8 mouse cellular contexts compared by ENCODE assay signal in genomic region chrX:20920249-20920843, GRCm38 (mm10). TPM values are rescaled to one million over a fixed set of nuclear protein-coding genes. Genes with fewer than 3 reads are reported as not detected.
A peak's percentile ranks its signal among the peaks of the same experiment; 100 is the strongest.
DNase-seq lines count a peak whose midpoint lies in the region; ATAC-seq and TF ChIP-seq lines count a peak whose summit lies in the region.

No protein-coding gene starts in this region.

- H3K4me2 ChIP-seq in heart, postnatal 0 days (ENCODE audit: low read depth, low read length) = peak overlapping the region; percentile 64

- H3K27me3 ChIP-seq in megakaryocyte, embryonic 14.5 days (replicated peaks) = peaks cover 47% of the 10 kb centered on the region
- H3K27me3 ChIP-seq in heart, postnatal 0 days (ENCODE audit: control insufficient read depth, insufficient read depth, low read length) = peaks cover 18% of the 10 kb centered on the region; the same call in 1 of the 2 replicates

- peaks cover 7% of the 10 kb centered on the region; the same call in 1 of the 2 replicates for H3K9me3 ChIP-seq in megakaryocyte, embryonic 14.5 days
- no peaks in the 10 kb centered on the region for H3K9me3 ChIP-seq in heart, postnatal 0 days (replicated peaks; ENCODE audit: control insufficient read depth, low read length)

- no peak for ATAC-seq in megakaryocyte, adult 5-6 weeks (ENCODE audit: poor library complexity, severe bottlenecking)
- ATAC-seq in heart, postnatal 0 days (ENCODE audit: insufficient read depth, low read depth) = peak; percentile 6; the same call in 1 of the 2 replicates

- H3K4me1 ChIP-seq in megakaryocyte, embryonic 14.5 days = peaks cover 13% of the 10 kb centered on the region
- H3K4me1 ChIP-seq in heart, postnatal 0 days (ENCODE audit: control insufficient read depth, insufficient read depth) = no peaks in the 10 kb centered on the region

- H3K4me3 ChIP-seq in megakaryocyte, embryonic 14.5 days (replicated peaks) = peak overlapping the region; percentile 91
- peak overlapping the region; percentile 36 for H3K4me3 ChIP-seq in heart, postnatal 0 days (ENCODE audit: low read depth, low read length)

- H3K36me3 ChIP-seq in megakaryocyte, embryonic 14.5 days (replicated peaks; ENCODE audit: low read length) = peaks cover 6% of the 10 kb centered on the region
- no peaks in the 10 kb centered on the region for H3K36me3 ChIP-seq in heart, postnatal 0 days (replicated peaks; ENCODE audit: control insufficient read depth, insufficient read depth, low read length)

- no peak for TF ChIP-seq CTCF in heart, postnatal 0 days (IDR thresholded peaks at IDR 0.05; ENCODE audit: low read depth)

- H3K27ac ChIP-seq in heart, postnatal 0 days (ENCODE audit: low read depth) = no peak overlapping the region

- no peak overlapping the region for H3K9ac ChIP-seq in heart, postnatal 0 days (replicated peaks; ENCODE audit: low read depth, low read length)

- 22% methylated on average over 36 of the region's 49 CpGs for WGBS in heart, postnatal 0 days

- TF ChIP-seq EP300 in heart, postnatal 0 days (IDR thresholded peaks at IDR 0.05; ENCODE audit: low read depth) = no peak

- DNase-seq in embryo, embryonic 10.5 days (ENCODE audit: low spot score) = peak; percentile 0
- no peak for DNase-seq in embryo, embryonic 9.5 days (ENCODE audit: extremely low spot score)
- no peak for DNase-seq in heart, postnatal 0 days (ENCODE audit: low spot score)
- DNase-seq in lung, postnatal 36 days = peak; percentile 8
- no peak for DNase-seq in yolk sac, embryonic 10.5 days (ENCODE audit: low spot score)
- no peak for DNase-seq in cerebellum, postnatal 36 days

RNA-seq across cellular contexts. Expression of gene Syn1, which starts 0.5 kb away (rescaled TPM):
- polyA plus RNA-seq in megakaryocyte, embryonic 14.5 days (2012; ENCODE audit: insufficient read depth, low replicate concordance) = 1.8 and 4.0 TPM in 2 replicates
- total RNA-seq in megakaryocyte, adult 5-6 weeks (2015) = 2.1 TPM in 2 replicates
- total RNA-seq in megakaryocyte, adult 5-6 weeks (2017) = 0.16 TPM in 1 of 2 replicates, not detected in the other
- total RNA-seq in heart, postnatal 0 days (2014; rRNA removed; ENCODE audit: low replicate concordance) = 0.50 TPM in 1 of 2 replicates, not detected in the other
- polyA plus RNA-seq in heart, postnatal 0 days (2015; fragmentation: Nextera tagmentation; extraction: Ambion mirVana) = 0.16 TPM in 1 of 2 replicates, not detected in the other

RNA-seq across cellular contexts. Expression of gene Cfp, which starts 11.0 kb away (rescaled TPM):
- polyA plus RNA-seq in megakaryocyte, embryonic 14.5 days (2012; ENCODE audit: insufficient read depth, low replicate concordance) = 28.5 and 153 TPM in 2 replicates
- 150 and 157 TPM in 2 replicates for total RNA-seq in megakaryocyte, adult 5-6 weeks (2015)
- 116 and 120 TPM in 2 replicates for total RNA-seq in megakaryocyte, adult 5-6 weeks (2017)
- 7.2 and 8.4 TPM in 2 replicates for total RNA-seq in heart, postnatal 0 days (2014; rRNA removed; ENCODE audit: low replicate concordance)
- 3.2 and 3.7 TPM in 2 replicates for polyA plus RNA-seq in heart, postnatal 0 days (2015; fragmentation: Nextera tagmentation; extraction: Ambion mirVana)

RNA-seq across cellular contexts. Expression of gene Elk1, which starts 30.1 kb away (rescaled TPM):
- polyA plus RNA-seq in megakaryocyte, embryonic 14.5 days (2012; ENCODE audit: insufficient read depth, low replicate concordance) = 13.9 and 31.4 TPM in 2 replicates
- total RNA-seq in megakaryocyte, adult 5-6 weeks (2015) = 7.7 and 8.6 TPM in 2 replicates
- total RNA-seq in megakaryocyte, adult 5-6 weeks (2017) = 3.3 and 4.9 TPM in 2 replicates
- 21.7 and 22.8 TPM in 2 replicates for total RNA-seq in heart, postnatal 0 days (2014; rRNA removed; ENCODE audit: low replicate concordance)
- 6.6 and 7.0 TPM in 2 replicates for polyA plus RNA-seq in heart, postnatal 0 days (2015; fragmentation: Nextera tagmentation; extraction: Ambion mirVana)

RNA-seq across cellular contexts. Expression of gene Uxt, which starts 41.5 kb away (rescaled TPM):
- polyA plus RNA-seq in megakaryocyte, embryonic 14.5 days (2012; ENCODE audit: insufficient read depth, low replicate concordance) = 40.1 TPM in 1 of 2 replicates, not detected in the other
- total RNA-seq in megakaryocyte, adult 5-6 weeks (2015) = 26.0 and 43.6 TPM in 2 replicates
- 15.9 and 19.4 TPM in 2 replicates for total RNA-seq in megakaryocyte, adult 5-6 weeks (2017)
- 35.1 and 71.3 TPM in 2 replicates for total RNA-seq in heart, postnatal 0 days (2014; rRNA removed; ENCODE audit: low replicate concordance)
- 78.7 and 78.9 TPM in 2 replicates for polyA plus RNA-seq in heart, postnatal 0 days (2015; fragmentation: Nextera tagmentation; extraction: Ambion mirVana)

RNA-seq across cellular contexts. Expression of gene Timp1, which starts 50.4 kb away (rescaled TPM):
- not detected in 2 replicates for polyA plus RNA-seq in megakaryocyte, embryonic 14.5 days (2012; ENCODE audit: insufficient read depth, low replicate concordance)
- total RNA-seq in megakaryocyte, adult 5-6 weeks (2015) = not detected in 2 replicates
- 0.55 TPM in 1 of 2 replicates, not detected in the other for total RNA-seq in megakaryocyte, adult 5-6 weeks (2017)
- 25.3 and 36.8 TPM in 2 replicates for total RNA-seq in heart, postnatal 0 days (2014; rRNA removed; ENCODE audit: low replicate concordance)
- polyA plus RNA-seq in heart, postnatal 0 days (2015; fragmentation: Nextera tagmentation; extraction: Ambion mirVana) = 29.9 and 30.8 TPM in 2 replicates

Comparison
In these comparisons a context has a peak if more than half of its experiments do, and no peak if none do; other contexts are left out.
1. DNase-seq: peak in embryo, embryonic 10.5 days (single experiment) and lung, postnatal 36 days (single experiment); none in embryo, embryonic 9.5 days (single experiment), heart, postnatal 0 days (single experiment), yolk sac, embryonic 10.5 days (single experiment) and cerebellum, postnatal 36 days (0 of 2).
2. RNA of gene Cfp, which starts 11.0 kb away (total RNA-seq): 116 to 157 TPM in megakaryocyte, adult 5-6 weeks; 7.2 to 8.4 TPM in heart, postnatal 0 days; every median in the first group is over 10 times any median in the second.